Mouse (Mus musculus) T-helper 1 cell (primary cell): Measurements from ENCODE around the gene Siglecf.
"Not testable (repeated sequence)": the region's sequence is repeated elsewhere in the genome, so short reads cannot be mapped to it uniquely, and the experiment has no call there.

Experiments used
- in situ Hi-C: fragments of 300-600 bp; cut with MboI, MseI; formaldehyde crosslinking; loops from one replicate; pipeline ENCODE4 v1.15.1; 2025; ENCODE audit warnings: high pct_unique_total_duplicates

Siglecf gene

GRCm38 (mm10) chr7:43351154-43351553 is at the start of gene Siglecf:
Gene Siglecf, plus strand, starts transcription at chr7:43351341.
- in situ Hi-C loops: no loop called here

- in situ Hi-C loops: no loop called here
Observed at GRCm38 (mm10) chr7:43305235-43305634, 45.9 kb upstream of the Siglecf start.

- in situ Hi-C loops: no loop called here
Observed at GRCm38 (mm10) chr7:43309069-43309468, 42.1 kb upstream of the Siglecf start.

- in situ Hi-C loops: no loop called here
Observed at GRCm38 (mm10) chr7:43311632-43312031, 39.5 kb upstream of the Siglecf start.

- in situ Hi-C loops: no loop called here
Observed at GRCm38 (mm10) chr7:43312386-43313012, 38.6 kb upstream of the Siglecf start.

- in situ Hi-C loops: no loop called here
Observed at GRCm38 (mm10) chr7:43313013-43313428, 38.1 kb upstream of the Siglecf start, which contains the start of gene Zfp715. Gene Zfp715, minus strand, starts transcription at chr7:43313294.

- in situ Hi-C loops: no loop called here
Observed at GRCm38 (mm10) chr7:43326223-43326780, 24.8 kb upstream of the Siglecf start.

- in situ Hi-C loops: no loop called here
Observed at GRCm38 (mm10) chr7:43328101-43328500, 23.0 kb upstream of the Siglecf start.

GRCm38 (mm10) chr7:43333203-43333602 is 17.9 kb upstream of the Siglecf start:
- in situ Hi-C loops: no loop called here

- in situ Hi-C loops: no loop called here
Observed at GRCm38 (mm10) chr7:43333899-43334298, 17.2 kb upstream of the Siglecf start.

GRCm38 (mm10) chr7:43340771-43341170 is 10.4 kb upstream of the Siglecf start:
- in situ Hi-C loops: no loop called here

GRCm38 (mm10) chr7:43343191-43343590 is 8.0 kb upstream of the Siglecf start:
- in situ Hi-C loops: no loop called here

- in situ Hi-C loops: no loop called here
Observed at GRCm38 (mm10) chr7:43344020-43344419, 7.1 kb upstream of the Siglecf start.

GRCm38 (mm10) chr7:43344491-43344890 is 6.7 kb upstream of the Siglecf start:
- in situ Hi-C loops: no loop called here

- in situ Hi-C loops: no loop called here
Observed at GRCm38 (mm10) chr7:43346148-43346547, 5.0 kb upstream of the Siglecf start.

- in situ Hi-C loops: no loop called here
Observed at GRCm38 (mm10) chr7:43346571-43346970, 4.6 kb upstream of the Siglecf start.

- in situ Hi-C loops: not testable (repeated sequence)
Observed at GRCm38 (mm10) chr7:43349623-43350022, 1.5 kb upstream of the Siglecf start.

- in situ Hi-C loops: no loop called here
Observed at GRCm38 (mm10) chr7:43353118-43353517, 2.0 kb downstream of the Siglecf start.

GRCm38 (mm10) chr7:43353758-43354157 is 2.6 kb downstream of the Siglecf start:
- in situ Hi-C loops: no loop called here

GRCm38 (mm10) chr7:43354893-43355835 is 4.0 kb downstream of the Siglecf start:
- in situ Hi-C loops: no loop called here

GRCm38 (mm10) chr7:43358556-43358955 is 7.4 kb downstream of the Siglecf start:
- in situ Hi-C loops: no loop called here

GRCm38 (mm10) chr7:43361442-43361841 is 10.3 kb downstream of the Siglecf start:
- in situ Hi-C loops: no loop called here
